Mouse (Mus musculus) cerebellum, adult 2 months (tissue): ENCODE data around the gene Pik3c2g.

ENCODE experiments used
- CTCF ChIP-seq: fragments of 200-500 bp; IDR thresholded peaks from 2 replicates; pipeline ENCODE4 v1.5.1; 2011; ENCODE audit warnings: low read depth, mild to moderate bottlenecking, control low read depth, low read length, moderate library complexity, borderline replicate concordance; ENCODE audit not compliant: insufficient read depth
- POLR2A ChIP-seq: fragments of 200-500 bp; IDR thresholded peaks from 2 replicates; pipeline ENCODE4 v1.6.1; 2011; ENCODE audit warnings: low read length, control low read depth, borderline replicate concordance; ENCODE audit not compliant: insufficient read depth

GRCm38 (mm10) chr6:139760978-139761377, 174.0 kb downstream of the Pik3c2g start:
- no peak for TF ChIP-seq CTCF
- TF ChIP-seq POLR2A, result no peak
